Mouse (Mus musculus): Measurements from ENCODE around the gene Gm5431. TPM values are rescaled to one million over a fixed set of nuclear protein-coding genes. Genes with fewer than 3 reads are reported as not detected.
"Not testable (repeated sequence)": the region's sequence is repeated elsewhere in the genome, so short reads cannot be mapped to it uniquely, and the experiment has no call there.

The Gm5431 gene
- polyA plus RNA-seq, 1 experiment from 2014 or later, result not detected

DNA sequence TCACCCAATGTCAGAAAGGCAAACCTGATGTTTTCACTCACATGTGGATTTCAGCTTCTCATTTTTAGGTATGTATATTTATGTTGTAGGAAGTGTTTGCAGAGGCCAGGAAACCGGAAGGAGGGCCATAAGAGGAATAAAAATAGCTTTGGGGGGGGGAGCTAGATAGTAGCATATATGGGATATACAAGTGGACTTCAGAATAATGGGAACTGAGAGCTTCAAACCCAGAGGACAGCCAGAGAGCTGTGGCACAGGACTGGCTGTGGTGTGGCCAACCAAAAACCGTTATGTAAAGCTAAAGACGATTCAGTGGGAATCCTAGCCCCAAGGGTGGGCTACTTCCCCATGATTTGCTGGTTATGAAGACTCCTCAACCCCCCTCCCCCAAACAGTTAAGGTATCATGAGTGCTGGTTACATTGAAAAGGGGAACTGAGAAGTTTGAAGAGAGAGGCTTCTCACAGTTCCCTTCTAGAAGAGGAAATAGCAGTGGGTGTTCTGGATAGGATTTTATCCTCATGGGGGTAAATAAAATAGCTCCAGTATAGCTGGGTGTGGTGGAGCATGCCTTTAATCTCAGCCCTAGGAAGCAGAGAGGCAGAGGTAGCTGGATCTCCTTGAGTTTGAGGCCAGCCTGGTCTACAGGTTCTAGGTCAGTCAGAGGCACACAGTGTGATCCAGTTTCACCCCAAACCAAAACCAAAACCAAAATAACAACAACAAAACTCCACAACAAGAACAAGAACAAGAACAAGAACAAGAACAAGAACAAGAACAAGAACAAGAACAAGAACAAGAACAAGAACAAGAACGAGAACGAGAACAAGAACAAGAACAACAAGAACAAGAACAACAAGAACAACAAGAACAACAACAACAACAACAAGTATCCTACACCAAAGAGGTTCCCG is 1.1 kb downstream of the Gm5431 start:
- H3K27me3 ChIP-seq (ENCODE audit: poor library complexity, severe bottlenecking); H3K9me3 ChIP-seq; H3K4me3 ChIP-seq; H3K27ac ChIP-seq; H3K36me3 ChIP-seq (replicated peaks); DNase-seq (ENCODE audit: extremely low spot score, low spot score); H3K4me1 ChIP-seq: not testable (repeated sequence)
- 82% methylated on average over 6 of the region's 6 CpGs for WGBS

DNA sequence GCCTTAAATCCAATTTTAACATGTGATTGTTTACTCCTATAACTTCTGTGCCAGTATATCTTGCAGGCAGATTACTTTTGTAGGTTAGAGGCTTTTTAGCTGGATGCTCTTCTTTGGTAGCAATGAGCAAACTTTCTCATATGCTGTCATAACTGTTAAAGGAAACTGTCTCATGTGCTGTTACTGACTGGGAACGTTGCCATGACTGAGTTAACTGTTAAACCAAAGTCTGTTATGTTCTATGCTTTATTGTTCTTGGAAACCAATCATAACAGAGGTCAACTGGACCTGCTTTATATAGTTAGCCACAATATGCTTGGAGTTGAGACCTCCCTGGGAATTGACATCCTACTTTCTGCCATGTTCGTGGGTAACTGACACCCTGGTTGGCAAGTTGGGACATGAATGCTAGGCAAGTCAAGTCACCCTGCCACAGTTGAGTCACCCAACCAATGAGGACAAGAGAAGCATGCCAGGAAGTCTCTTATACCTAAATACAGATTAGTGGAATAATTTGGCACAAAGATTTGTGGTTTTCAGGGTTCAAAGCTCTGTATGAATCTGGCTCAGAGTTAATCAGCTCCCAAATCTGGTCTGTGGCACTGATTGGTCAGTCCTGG is 3.1 kb downstream of the Gm5431 start:
- 72% methylated on average over 2 of the region's 2 CpGs for WGBS
- Histone ChIP-seq H3K9me3 (no peaks in the 10 kb centered on the region), H3K27me3 (ENCODE audit: poor library complexity, severe bottlenecking) (no peaks in the 10 kb centered on the region), H3K36me3 (replicated peaks) (no peaks in the 10 kb centered on the region), H3K4me1 (no peaks in the 10 kb centered on the region), H3K27ac (no peak overlapping the region), H3K4me3 (no peak overlapping the region)
- no peak for DNase-seq (ENCODE audit: extremely low spot score, low spot score)

DNA sequence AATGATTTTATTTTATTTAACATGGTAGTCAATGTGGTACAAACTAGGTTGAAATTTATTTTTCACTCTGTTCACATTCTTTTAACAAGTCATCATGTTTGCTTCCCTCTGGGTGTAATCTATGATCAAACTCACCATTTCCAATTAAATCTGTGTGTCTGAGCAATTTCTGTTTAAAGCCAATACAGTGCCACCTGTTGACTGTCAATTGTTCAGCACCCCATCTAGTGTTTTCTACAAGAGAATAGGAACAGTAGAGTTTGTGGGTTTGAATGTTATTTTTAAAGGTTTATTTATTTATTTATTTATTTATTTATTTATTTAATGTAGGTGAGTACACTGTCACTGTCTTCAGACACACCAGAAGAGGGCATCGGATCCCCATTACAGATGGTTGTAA is 25.3 kb downstream of the Gm5431 start:
- H3K4me1 ChIP-seq, result peaks cover 10% of the 10 kb centered on the region
- H3K4me3 ChIP-seq, result no peak overlapping the region
- WGBS, result 97% methylated on average over 1 of the region's 1 CpGs
- no peak for DNase-seq (ENCODE audit: extremely low spot score, low spot score)
- no peaks in the 10 kb centered on the region for H3K36me3 ChIP-seq (replicated peaks)
- H3K27ac ChIP-seq, result no peak overlapping the region
- H3K27me3 ChIP-seq (ENCODE audit: poor library complexity, severe bottlenecking), result peaks cover 22% of the 10 kb centered on the region
- no peaks in the 10 kb centered on the region for H3K9me3 ChIP-seq

DNA sequence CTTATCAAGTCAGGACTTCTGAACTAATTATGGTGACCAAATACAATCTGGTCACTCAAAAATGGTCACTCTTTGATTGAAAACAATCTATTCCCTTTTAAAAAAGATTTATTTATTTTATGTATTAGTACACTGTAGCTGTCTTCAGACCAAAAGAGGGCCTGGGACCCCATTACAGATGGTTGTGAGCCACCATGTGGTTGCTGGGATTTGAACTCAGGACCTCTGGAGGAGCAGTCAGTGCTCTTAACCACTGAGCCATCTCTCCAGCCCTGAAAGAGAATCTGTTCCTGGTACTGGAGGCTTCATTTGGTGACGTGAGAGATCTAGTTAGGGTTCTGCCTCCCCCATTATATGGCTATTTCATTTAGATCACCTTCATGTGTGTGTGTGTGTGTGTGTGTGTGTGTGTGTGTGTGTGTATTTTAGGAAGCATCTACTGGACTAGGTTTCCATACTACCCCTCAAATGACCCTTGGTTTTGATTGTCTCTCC is 26.6 kb downstream of the Gm5431 start:
- 75% methylated on average over 1 of the region's 1 CpGs for WGBS
- H3K27me3 ChIP-seq (ENCODE audit: poor library complexity, severe bottlenecking), result peaks cover 35% of the 10 kb centered on the region
- not testable (repeated sequence) for H3K27ac ChIP-seq; H3K9me3 ChIP-seq; DNase-seq (ENCODE audit: extremely low spot score, low spot score); H3K4me3 ChIP-seq; H3K36me3 ChIP-seq (replicated peaks)
- peaks cover 21% of the 10 kb centered on the region for H3K4me1 ChIP-seq

DNA sequence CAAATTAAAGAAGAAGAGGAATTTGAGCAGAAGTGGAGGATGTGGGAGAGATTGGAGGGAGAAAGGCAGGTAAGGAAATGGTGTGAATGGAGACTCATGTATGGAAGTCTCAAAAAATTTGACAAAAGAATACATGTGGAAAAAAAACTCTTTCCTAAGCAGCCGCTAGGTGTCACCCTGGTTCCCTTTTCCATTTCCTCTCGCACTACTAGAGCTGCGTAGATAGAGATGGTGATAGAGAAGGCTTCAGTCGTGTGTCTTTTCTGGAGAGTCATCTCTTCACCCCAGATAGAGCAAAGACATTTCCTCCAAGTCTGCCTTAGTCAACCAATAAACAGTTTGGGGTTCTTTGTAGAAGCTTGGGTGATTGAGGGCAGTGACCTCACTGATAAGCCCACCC is 27.5 kb downstream of the Gm5431 start:
- 7% methylated on average over 4 of the region's 4 CpGs for WGBS
- peaks cover 21% of the 10 kb centered on the region for H3K4me1 ChIP-seq
- H3K27me3 ChIP-seq (ENCODE audit: poor library complexity, severe bottlenecking), result peaks cover 43% of the 10 kb centered on the region
- no peak overlapping the region for H3K4me3 ChIP-seq
- no peaks in the 10 kb centered on the region for H3K36me3 ChIP-seq (replicated peaks)
- H3K9me3 ChIP-seq, result no peaks in the 10 kb centered on the region
- peak; percentile 43 for DNase-seq (ENCODE audit: extremely low spot score, low spot score)
- H3K27ac ChIP-seq, result no peak overlapping the region

DNA sequence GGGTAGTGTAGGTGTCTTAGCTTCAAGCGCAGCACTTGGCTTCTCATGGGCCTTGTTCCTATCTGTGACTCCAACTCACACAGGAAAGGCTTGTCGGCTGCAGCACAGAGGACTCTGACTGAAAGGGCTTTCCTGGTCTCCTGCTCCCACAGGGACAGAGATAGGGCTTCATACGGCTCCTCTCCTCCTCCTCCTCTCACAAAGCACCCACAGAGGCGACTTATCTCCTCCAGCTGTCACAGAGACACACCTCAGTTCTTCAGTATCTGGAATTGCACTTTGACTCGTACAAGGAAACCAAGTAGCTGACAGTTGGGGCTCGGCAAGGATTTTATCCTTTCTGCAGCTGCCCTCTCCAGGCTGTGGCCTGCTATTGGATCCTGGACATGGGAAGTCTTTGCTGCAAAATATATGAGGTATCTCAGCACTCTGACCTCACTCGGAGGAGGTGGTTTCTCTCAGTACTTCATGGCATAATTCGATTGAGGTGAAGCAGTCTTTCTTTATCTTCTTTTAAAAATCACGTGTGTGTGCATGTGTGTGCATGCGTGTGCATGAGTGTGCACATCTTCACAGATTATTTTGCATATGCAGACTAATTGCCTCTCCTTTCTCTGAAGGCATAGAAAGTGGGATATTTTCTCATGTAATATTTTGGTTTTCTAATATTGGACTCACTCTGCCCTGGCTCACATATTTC is 28.3 kb downstream of the Gm5431 start:
- WGBS, result 75% methylated on average over 10 of the region's 10 CpGs
- Histone ChIP-seq H3K27me3 (ENCODE audit: poor library complexity, severe bottlenecking) (peaks cover 43% of the 10 kb centered on the region), H3K9me3 (no peaks in the 10 kb centered on the region), H3K27ac (no peak overlapping the region), H3K4me3 (no peak overlapping the region), H3K4me1 (peaks cover 21% of the 10 kb centered on the region), H3K36me3 (replicated peaks) (no peaks in the 10 kb centered on the region)
- no peak for DNase-seq (ENCODE audit: extremely low spot score, low spot score)

DNA sequence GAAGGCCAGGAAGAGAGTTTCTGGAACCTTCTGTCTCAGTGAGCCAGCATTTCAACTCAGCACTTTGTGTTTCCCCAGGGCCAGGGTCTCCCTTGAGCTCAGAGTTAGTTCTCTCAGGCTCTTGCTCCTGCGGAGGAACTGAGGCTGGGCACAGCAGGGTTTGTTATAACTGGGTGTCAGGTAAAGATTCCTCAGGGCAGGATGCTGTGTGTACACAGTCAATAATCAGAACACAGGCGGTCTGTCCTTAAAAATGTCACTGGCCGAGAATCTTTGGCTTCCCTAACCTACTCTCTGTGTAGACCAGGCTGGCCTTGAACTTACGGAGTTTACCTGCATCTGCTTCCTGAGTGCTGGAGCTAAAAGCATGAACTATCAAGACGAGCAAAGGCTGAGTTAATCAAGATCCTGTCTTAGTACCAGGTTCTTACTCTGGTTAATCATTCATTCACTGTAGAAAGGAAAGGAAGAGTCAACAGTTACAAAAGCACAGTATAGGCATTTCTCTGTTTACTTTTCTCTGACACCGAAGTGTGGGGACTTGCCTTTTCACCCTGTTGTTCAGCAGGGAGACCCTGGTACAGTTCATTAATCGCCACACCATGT is 29.2 kb downstream of the Gm5431 start:
- Histone ChIP-seq H3K4me1 (peaks cover 21% of the 10 kb centered on the region), H3K4me3 (no peak overlapping the region), H3K9me3 (no peaks in the 10 kb centered on the region), H3K36me3 (replicated peaks) (no peaks in the 10 kb centered on the region), H3K27ac (no peak overlapping the region), H3K27me3 (ENCODE audit: poor library complexity, severe bottlenecking) (peaks cover 43% of the 10 kb centered on the region)
- WGBS, result 80% methylated on average over 7 of the region's 7 CpGs
- no peak for DNase-seq (ENCODE audit: extremely low spot score, low spot score)

DNA sequence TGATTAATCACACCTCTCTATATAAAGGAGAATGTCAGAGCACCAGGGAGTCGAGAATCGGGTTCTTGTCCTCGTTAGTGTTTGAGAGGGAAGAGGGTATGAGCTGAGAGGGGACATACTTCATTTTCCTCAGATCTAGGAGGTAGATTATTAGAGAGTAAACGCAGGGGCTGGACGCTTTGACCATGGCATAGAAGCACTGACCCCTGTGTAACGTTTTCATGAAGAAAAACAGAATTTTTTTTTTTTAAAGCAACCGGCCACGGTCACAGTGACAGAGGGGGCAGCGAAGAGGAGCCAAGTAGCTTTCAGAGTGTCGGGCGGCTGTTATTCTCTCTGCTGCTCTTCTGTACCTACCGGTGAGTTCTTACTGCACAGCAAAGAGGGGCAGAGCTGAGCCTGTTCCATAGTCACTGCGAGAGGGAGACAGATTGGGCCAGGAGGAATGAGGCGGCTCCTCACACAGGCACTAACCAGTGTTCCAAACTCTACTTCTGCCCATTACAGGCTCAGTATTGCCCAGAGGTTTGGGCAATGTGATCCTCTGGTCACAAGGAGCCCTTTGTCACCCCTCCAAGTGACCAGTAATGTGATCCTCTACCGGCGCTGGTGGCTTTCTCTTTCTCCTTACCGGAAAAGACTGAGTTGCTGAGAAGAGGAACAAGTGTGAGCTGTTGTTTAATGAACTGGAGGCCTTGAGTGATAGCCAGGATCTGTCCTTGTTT is 30.0 kb downstream of the Gm5431 start:
- WGBS, result 11% methylated on average over 17 of the region's 17 CpGs
- peak overlapping the region; percentile 73; the same call in 1 of the 2 replicates for H3K27ac ChIP-seq

DNA sequence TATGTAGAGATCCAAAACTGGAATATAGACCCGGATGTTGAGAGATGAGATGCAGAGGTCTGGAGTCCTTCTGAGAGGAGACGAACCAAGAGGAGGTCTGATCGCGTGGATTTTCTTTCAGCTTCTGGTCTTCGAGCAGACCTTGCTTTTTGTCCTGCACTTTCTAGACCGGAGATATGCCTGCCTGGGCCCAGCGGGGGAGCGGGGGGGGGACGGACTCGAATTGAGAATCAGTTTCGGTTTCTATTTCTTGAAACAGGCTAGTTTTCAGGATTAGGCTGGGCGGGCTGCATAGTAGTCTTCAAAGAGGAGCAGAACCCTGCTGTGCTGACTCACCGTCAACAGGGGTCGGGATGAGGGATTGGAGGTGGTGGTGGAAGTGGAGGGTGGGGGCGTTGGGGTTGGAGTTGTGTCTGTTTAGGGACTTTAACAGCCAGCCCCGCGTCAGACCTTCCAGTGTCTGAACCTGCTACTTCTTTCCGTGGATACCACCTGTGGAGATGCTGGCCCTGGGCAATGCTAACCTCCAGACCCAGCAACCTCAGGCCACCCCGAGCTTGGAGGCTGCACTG is 30.7 kb downstream of the Gm5431 start, which contains the start of gene Irgm1:
Gene Irgm1 (minus strand): TSS at position 483 of the 572 bp plus-strand sequence.
- Histone ChIP-seq H3K36me3 (replicated peaks) (no peaks in the 10 kb centered on the region), H3K27me3 (ENCODE audit: poor library complexity, severe bottlenecking) (peaks cover 43% of the 10 kb centered on the region), H3K4me1 (peaks cover 21% of the 10 kb centered on the region), H3K27ac (peak within 1 kb of the TSS; percentile 73), H3K9me3 (no peaks in the 10 kb centered on the region), H3K4me3 (peak within 1 kb of the TSS; percentile 54)
- DNase-seq (ENCODE audit: extremely low spot score, low spot score), result peak; percentile 44
- 2% methylated on average over 19 of the region's 19 CpGs for WGBS

More for the DNA sequence above, 30.0 kb downstream of the Gm5431 start:
- Histone ChIP-seq H3K4me1 (peaks cover 21% of the 10 kb centered on the region), H3K4me3 (peak overlapping the region; percentile 54), H3K9me3 (no peaks in the 10 kb centered on the region), H3K27me3 (ENCODE audit: poor library complexity, severe bottlenecking) (peaks cover 43% of the 10 kb centered on the region), H3K36me3 (replicated peaks) (no peaks in the 10 kb centered on the region)
- peak; percentile 21 for DNase-seq (ENCODE audit: extremely low spot score, low spot score)

DNA sequence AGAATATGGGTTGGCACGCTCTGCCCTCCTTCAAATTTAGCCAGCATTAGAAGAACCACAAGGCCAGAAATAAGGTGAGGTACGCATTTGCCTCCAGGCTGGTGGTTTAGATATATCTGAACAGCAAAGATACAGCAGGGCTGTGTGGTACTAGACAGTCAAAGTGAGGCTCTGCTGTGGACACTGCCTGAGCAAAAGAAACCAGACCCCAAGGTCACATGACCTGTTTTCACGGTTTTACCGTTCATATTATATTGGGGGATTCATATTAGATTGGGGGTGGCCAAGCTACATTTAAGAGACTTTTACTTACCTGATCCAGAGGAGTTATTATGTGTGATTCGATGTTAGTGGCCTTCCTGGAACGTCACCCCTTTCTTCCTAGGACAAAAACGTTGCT is 31.2 kb downstream of the Gm5431 start:
- Histone ChIP-seq H3K27me3 (ENCODE audit: poor library complexity, severe bottlenecking) (peaks cover 43% of the 10 kb centered on the region), H3K27ac (peak overlapping the region; percentile 73; the same call in 1 of the 2 replicates), H3K4me1 (peaks cover 21% of the 10 kb centered on the region), H3K36me3 (replicated peaks) (no peaks in the 10 kb centered on the region), H3K4me3 (peak overlapping the region; percentile 54), H3K9me3 (no peaks in the 10 kb centered on the region)
- WGBS, result 32% methylated on average over 7 of the region's 7 CpGs
- DNase-seq (ENCODE audit: extremely low spot score, low spot score), result no peak

DNA sequence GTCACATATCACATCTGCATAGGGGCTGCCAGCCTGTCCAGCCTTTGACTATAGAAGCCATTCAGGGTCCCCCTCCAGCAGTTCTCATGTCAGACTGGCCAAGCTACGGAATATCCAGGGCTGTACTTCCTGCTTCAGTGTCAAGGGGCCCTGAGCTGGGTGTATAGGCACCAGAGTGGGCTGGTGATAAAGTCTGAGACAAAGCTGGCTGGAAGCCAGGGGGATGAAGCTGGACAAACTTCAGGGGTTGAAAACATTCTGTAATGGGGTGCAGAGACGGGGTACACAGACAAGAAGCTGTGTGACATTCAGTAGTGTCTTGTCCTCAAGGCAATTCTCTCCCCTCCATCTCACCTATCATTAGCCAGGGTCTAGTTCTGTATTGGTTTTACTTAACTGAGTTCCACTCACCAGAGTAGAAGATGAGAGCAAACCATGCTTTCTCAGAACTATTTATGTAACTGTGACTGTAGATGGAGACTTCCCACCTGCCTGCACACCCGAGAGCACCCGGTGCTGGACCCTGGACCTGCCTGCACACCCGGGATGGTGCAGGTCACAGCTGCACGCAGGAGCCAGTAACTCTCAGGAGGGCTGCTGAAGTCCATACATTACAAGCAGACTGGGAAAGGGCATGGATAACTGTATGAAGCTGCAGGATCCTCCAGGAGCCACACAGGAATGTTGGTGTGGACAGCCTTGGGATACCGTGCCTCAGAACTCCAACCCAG is 32.5 kb downstream of the Gm5431 start:
- no peaks in the 10 kb centered on the region for H3K36me3 ChIP-seq (replicated peaks)
- H3K4me1 ChIP-seq, result peaks cover 21% of the 10 kb centered on the region
- H3K27ac ChIP-seq, result no peak overlapping the region
- no peak for DNase-seq (ENCODE audit: extremely low spot score, low spot score)
- peaks cover 43% of the 10 kb centered on the region for H3K27me3 ChIP-seq (ENCODE audit: poor library complexity, severe bottlenecking)
- no peak overlapping the region for H3K4me3 ChIP-seq
- WGBS, result 77% methylated on average over 7 of the region's 7 CpGs
- no peaks in the 10 kb centered on the region for H3K9me3 ChIP-seq

Measured in forebrain, embryonic 10.5 days (tissue).